Mouse (Mus musculus): ENCODE measurements around the gene Csnk1g2.

- TF ChIP-seq CTCF (IDR thresholded peaks at IDR 0.05; ENCODE audit: borderline replicate concordance, insufficient read depth, low read depth, low read length) = no peak
- TF ChIP-seq POLR2A (IDR thresholded peaks at IDR 0.05; ENCODE audit: borderline replicate concordance, insufficient read depth, low read length) = peak; percentile 85
These were observed 32.5 kb upstream of the Csnk1g2 start, which contains the start of gene Abhd17a for GRCm38 (mm10) chr10:80589879-80590854.

Data from cerebellum, adult 2 months (tissue).